Mouse (Mus musculus): ENCODE data around the gene 2310030G06Rik. TPM values are rescaled to one million over a fixed set of nuclear protein-coding genes. Genes with fewer than 3 reads are reported as not detected.
A peak's percentile ranks its signal among the peaks of the same experiment; 100 is the strongest.

2310030G06Rik gene
- total RNA-seq, 1 experiment from 2014 or later, result not detected

DNA sequence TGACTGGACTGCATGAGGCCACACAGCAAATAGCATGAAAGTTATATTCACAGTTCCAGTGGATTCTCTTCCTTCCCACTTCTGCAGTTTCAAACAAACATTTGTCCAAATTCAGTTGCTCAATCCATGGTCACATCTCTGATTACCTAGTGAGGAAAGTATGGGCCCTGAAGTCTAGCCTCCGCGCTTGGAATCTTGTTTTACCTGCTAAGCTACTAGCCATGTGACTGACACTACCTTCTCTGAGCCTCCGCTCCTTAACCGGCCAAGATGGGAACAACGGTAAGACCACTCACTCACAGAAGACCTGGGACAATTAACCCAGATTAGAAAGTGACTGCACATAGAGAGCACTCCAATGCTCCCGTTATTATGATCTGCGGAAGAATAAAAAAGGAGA, 530 bp downstream of the 2310030G06Rik start:
- no peak for ATAC-seq (replicated peaks; ENCODE audit: low read depth, poor library complexity, severe bottlenecking)

DNA sequence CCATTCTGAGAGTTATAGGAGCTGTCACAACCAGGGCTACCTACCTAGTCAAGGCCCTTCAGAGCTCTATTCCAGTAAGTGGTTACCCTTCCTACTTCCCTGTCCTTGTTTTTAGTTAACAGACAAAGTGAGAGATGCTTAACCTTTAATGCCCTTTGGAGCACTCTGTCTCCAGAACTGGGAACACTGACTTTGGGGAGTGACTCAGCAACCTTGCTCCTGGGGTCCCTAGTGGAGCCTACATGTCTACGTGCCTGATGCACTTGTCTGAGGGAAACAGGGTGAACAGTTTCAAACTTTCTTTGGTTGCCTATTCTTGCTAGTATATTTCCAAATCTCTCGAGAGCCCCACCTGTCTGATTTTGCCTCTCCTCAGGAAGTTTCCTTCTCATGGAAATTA, 3.6 kb downstream of the 2310030G06Rik start:
- ATAC-seq (replicated peaks; ENCODE audit: low read depth, poor library complexity, severe bottlenecking), result no peak

DNA sequence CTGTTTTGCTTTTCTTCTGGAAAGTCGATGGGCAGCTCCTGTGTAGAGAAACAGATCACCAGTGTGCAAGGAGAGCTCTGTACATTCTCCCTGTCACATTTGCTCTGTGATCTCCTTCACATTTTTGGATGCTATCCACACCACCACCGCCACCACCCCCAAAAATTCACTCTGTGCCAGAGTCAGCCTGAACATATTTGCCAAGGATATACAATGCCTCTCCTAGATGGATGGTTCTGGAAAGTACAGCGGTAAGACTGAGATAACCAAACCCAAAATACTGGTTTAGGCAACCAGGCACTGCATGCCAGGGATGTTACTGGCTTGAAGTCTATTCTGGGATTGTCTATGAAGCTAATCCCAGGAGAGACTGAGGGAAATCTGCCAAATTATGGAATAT, 4.1 kb downstream of the 2310030G06Rik start:
- ATAC-seq (replicated peaks; ENCODE audit: low read depth, poor library complexity, severe bottlenecking), result no peak

GRCm38 (mm10) chr9:50740867-50741784, 5.2 kb downstream of the 2310030G06Rik start:
- no peak for ATAC-seq (replicated peaks; ENCODE audit: low read depth, poor library complexity, severe bottlenecking)

- peak; percentile 98 for ATAC-seq (replicated peaks; ENCODE audit: low read depth, poor library complexity, severe bottlenecking)
Measured at GRCm38 (mm10) chr9:50738914-50739870, 7.1 kb downstream of the 2310030G06Rik start, which contains the start of gene Dixdc1. Gene Dixdc1, minus strand, starts transcription at chr9:50739517.

GRCm38 (mm10) chr9:50734989-50735388, 11.3 kb downstream of the 2310030G06Rik start:
- ATAC-seq (replicated peaks; ENCODE audit: low read depth, poor library complexity, severe bottlenecking), result 0 out of 2 replicates have a peak, but pooled peaks have one; percentile 45

GRCm38 (mm10) chr9:50732560-50732959, 13.8 kb downstream of the 2310030G06Rik start:
- ATAC-seq (replicated peaks; ENCODE audit: low read depth, poor library complexity, severe bottlenecking), result no peak

GRCm38 (mm10) chr9:50729600-50729999, 16.7 kb downstream of the 2310030G06Rik start:
- no peak; the same call in 1 of the 2 replicates for ATAC-seq (replicated peaks; ENCODE audit: low read depth, poor library complexity, severe bottlenecking)

DNA sequence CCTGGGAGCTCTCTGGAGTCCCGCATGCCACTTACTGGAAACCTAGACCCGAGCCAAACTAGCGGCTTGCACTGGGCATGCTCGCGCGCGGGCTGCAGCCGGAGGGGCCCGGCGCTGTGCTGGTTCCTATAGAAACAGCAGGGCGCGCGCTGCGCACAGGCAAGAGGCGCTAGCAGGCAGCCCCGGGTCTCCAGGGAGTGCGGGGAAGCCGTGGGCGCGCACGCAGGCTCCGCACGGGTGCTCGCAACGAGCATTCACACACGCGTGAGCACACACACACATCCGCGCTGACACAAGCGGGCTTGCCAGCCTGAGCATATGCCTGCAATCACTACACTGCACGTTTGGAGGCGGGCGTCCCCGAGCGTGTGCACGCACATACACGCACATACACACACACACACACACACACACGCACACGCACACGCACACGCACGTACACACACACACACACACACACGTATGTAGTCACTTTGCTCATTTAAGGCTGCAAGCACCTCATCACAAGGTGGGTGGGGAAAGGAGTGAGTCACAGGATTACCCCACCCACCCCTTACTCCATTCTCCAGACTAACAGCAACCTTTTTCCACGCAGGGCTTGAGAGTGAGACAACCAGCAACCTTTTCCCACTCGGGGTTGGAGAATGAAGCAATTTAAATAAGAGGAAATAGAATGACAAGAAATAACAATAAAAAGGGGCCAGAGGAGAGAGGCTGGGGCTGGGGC, 18.2 kb downstream of the 2310030G06Rik start:
- ATAC-seq (replicated peaks; ENCODE audit: low read depth, poor library complexity, severe bottlenecking), result peak; percentile 71

DNA sequence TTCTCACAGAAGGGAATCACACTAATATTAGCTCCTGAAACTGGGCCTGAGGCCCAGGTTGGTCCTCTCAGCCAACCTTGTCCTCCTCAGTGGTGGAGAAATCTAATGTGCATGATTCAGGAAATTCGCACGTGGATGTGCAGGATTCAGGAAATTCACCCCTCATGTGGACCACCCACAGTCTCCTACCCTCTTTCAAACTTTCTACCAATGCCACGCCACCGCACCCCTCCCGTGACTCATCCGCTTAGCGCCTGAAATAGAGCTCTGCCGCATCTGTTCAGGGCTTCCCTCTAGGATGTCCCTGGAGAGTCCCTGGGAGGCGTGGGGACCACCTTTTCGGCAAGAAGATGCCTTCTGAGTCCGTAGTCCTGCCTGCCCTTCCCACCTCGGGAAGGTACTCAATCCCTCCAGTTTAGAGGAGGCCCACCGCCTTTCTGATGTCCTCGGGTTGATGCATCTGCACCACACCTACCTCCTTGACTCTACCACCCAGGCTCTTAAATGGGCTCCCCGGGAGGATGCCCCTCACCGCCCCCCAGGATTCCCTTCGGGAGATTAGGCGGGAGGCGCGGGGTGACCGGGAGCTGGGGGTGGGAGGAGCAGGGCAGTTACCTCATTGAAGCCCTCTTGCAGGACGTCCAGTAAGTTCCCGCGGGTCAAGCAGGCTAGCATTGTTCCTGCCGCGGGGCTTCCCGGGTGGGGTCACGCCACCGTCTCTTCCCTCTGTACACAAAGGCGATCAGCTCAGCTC, 19.0 kb downstream of the 2310030G06Rik start:
- ATAC-seq (replicated peaks; ENCODE audit: low read depth, poor library complexity, severe bottlenecking), result no peak

GRCm38 (mm10) chr9:50725921-50726590, 20.3 kb downstream of the 2310030G06Rik start:
- no peak for ATAC-seq (replicated peaks; ENCODE audit: low read depth, poor library complexity, severe bottlenecking)

GRCm38 (mm10) chr9:50724661-50725330, 21.5 kb downstream of the 2310030G06Rik start:
- ATAC-seq (replicated peaks; ENCODE audit: low read depth, poor library complexity, severe bottlenecking), result no peak

GRCm38 (mm10) chr9:50724147-50724546, 22.2 kb downstream of the 2310030G06Rik start:
- ATAC-seq (replicated peaks; ENCODE audit: low read depth, poor library complexity, severe bottlenecking), result no peak

DNA sequence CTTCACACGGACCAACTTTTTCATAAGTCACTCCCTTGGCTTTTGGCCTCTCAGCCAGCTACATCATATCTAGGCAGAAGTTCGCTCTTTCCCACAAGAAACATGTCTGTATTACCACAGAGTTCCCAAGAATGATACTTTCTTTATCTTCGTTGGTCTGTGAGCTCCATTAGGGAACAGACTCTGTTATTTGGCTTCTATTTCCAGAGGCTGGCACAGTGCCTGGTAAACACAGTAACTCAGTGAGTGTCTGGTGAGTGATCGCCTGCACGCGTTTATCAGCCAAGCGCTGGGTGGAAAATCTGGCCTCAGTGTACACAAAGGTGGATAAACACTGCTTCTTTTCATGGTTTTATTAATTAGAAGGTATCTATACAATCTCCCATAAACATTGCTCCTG, 22.9 kb downstream of the 2310030G06Rik start:
- no peak for ATAC-seq (replicated peaks; ENCODE audit: low read depth, poor library complexity, severe bottlenecking)

- ATAC-seq (replicated peaks; ENCODE audit: low read depth, poor library complexity, severe bottlenecking), result no peak
Measured at GRCm38 (mm10) chr9:50722451-50722911, 23.9 kb downstream of the 2310030G06Rik start.

DNA sequence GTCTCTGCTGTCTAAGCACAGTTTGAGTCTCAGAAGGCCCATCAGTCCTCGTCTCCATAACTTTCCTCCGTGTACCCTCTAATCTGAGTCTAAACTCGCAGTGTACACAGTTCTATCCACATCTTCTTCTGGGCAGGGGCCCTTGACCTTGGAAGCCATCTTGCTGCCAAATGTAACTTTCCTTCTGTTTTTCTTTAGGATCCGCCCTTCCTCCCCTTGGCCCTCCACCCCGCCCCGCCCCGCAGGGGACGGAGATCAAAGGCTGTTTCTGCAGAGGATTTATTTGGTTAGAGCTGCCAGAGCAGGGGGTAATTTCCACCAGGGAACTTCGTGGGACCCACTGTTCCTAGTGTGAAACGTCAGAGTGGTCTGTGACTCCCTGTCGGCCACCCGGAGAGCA, 25.3 kb downstream of the 2310030G06Rik start:
- ATAC-seq (replicated peaks; ENCODE audit: low read depth, poor library complexity, severe bottlenecking), result no peak

- no peak for ATAC-seq (replicated peaks; ENCODE audit: low read depth, poor library complexity, severe bottlenecking)
Measured at GRCm38 (mm10) chr9:50718878-50719277, 27.5 kb downstream of the 2310030G06Rik start.

GRCm38 (mm10) chr9:50714188-50714587, 32.1 kb downstream of the 2310030G06Rik start:
- no peak for ATAC-seq (replicated peaks; ENCODE audit: low read depth, poor library complexity, severe bottlenecking)

Data from common myeloid progenitor, adult 5-6 weeks (primary cell).